Mouse (Mus musculus) forebrain, embryonic 15.5 days (tissue): ENCODE data around the gene Ms4a8a. TPM values are rescaled to one million over a fixed set of nuclear protein-coding genes. Genes with fewer than 3 reads are reported as not detected.

Experiments
- polyA plus RNA-seq: library from polyadenylated mRNA; unstranded; fragments of >200 nt; fragmentation: Nextera tagmentation; extraction: Ambion mirVana; gene quantifications from 2 replicates; pipeline ENCODE4 v1.2.1, GENCODE M21; 2015

The Ms4a8a gene
- polyA plus RNA-seq, 1 experiment from 2014 or later, result not detected

Other genes starting within 250 kb of the Ms4a8a start
- gene Slc15a3, start 241.4 kb downstream of the Ms4a8a start, polyA plus RNA-seq, result 0.39 and 0.42 TPM in 2 replicates
- gene Tmem132a, start 211.2 kb downstream of the Ms4a8a start, polyA plus RNA-seq, result 166 and 173 TPM in 2 replicates
- gene Tmem109, start 199.1 kb downstream of the Ms4a8a start, polyA plus RNA-seq, result 39.9 and 40.2 TPM in 2 replicates
- gene Prpf19, start 185.9 kb downstream of the Ms4a8a start, polyA plus RNA-seq, result 42.2 and 52.4 TPM in 2 replicates
- 0.22 and 0.33 TPM in 2 replicates for gene Zp1, start 160.5 kb downstream of the Ms4a8a start, polyA plus RNA-seq
- 0.06 and 0.20 TPM in 2 replicates for gene Ptgdr2, start 143.9 kb downstream of the Ms4a8a start, polyA plus RNA-seq
- 19.2 and 19.4 TPM in 2 replicates for gene Ccdc86, start 131.8 kb downstream of the Ms4a8a start, polyA plus RNA-seq
- gene Ms4a10, start 106.4 kb downstream of the Ms4a8a start, polyA plus RNA-seq, result not detected in 2 replicates
- gene Ms4a15, start 87.9 kb downstream of the Ms4a8a start, polyA plus RNA-seq, result 0.25 TPM in 1 of 2 replicates, not detected in the other
- gene Ms4a18, start 63.1 kb downstream of the Ms4a8a start, polyA plus RNA-seq, result not detected in 2 replicates
- gene 1700017D01Rik, start 49.8 kb upstream of the Ms4a8a start, polyA plus RNA-seq, result not detected in 2 replicates
- gene 1700025F22Rik, start 84.2 kb upstream of the Ms4a8a start, polyA plus RNA-seq, result not detected in 2 replicates
- gene Ms4a13, start 115.6 kb upstream of the Ms4a8a start, polyA plus RNA-seq, result not detected in 2 replicates
- not detected in 2 replicates for gene Ms4a12, start 151.3 kb upstream of the Ms4a8a start, polyA plus RNA-seq
- not detected in 2 replicates for gene Ms4a1, start 185.1 kb upstream of the Ms4a8a start, polyA plus RNA-seq
- gene Ms4a5, start 202.8 kb upstream of the Ms4a8a start, polyA plus RNA-seq, result not detected in 2 replicates
- gene Ms4a14, start 233.4 kb upstream of the Ms4a8a start, polyA plus RNA-seq, result 0.05 TPM in 1 of 2 replicates, not detected in the other